Mouse (Mus musculus) CD4-positive, CD25-positive, alpha-beta regulatory T cell, adult 4 months (primary cell): Measurements from ENCODE around the gene Cped1. TPM values are rescaled to one million over a fixed set of nuclear protein-coding genes. Genes with fewer than 3 reads are reported as not detected.

Experiments used
- ATAC-seq: one replicate; pipeline ENCODE4 v1.8.0; 2017
- polyA plus RNA-seq, 2 experiments: library from polyadenylated mRNA; unstranded; fragments of 100-300 nt; shearing (Covaris generic); gene quantifications; one replicate each; pipeline ENCODE4 v1.2.1; 2017

Cped1 gene
- polyA plus RNA-seq, 2 experiments from 2014 or later: 0.15 TPM; not detected in 1

GRCm38 (mm10) chr6:22178721-22179295 lies 193.1 kb downstream of the Cped1 start:
- ATAC-seq: no peak

- no peak for ATAC-seq
Measured at GRCm38 (mm10) chr6:22180316-22180715, 194.6 kb downstream of the Cped1 start.

GRCm38 (mm10) chr6:22186967-22187366 lies 201.3 kb downstream of the Cped1 start:
- no peak for ATAC-seq

GRCm38 (mm10) chr6:22189346-22190335 lies 203.9 kb downstream of the Cped1 start:
- ATAC-seq: no peak

GRCm38 (mm10) chr6:22198603-22199002 lies 212.9 kb downstream of the Cped1 start:
- ATAC-seq: no peak

- no peak for ATAC-seq
Measured at GRCm38 (mm10) chr6:22199473-22199872, 213.8 kb downstream of the Cped1 start.

GRCm38 (mm10) chr6:22200133-22200532 lies 214.4 kb downstream of the Cped1 start:
- ATAC-seq: no peak

GRCm38 (mm10) chr6:22201879-22202278 lies 216.2 kb downstream of the Cped1 start:
- ATAC-seq: no peak

GRCm38 (mm10) chr6:22205030-22205750 lies 219.5 kb downstream of the Cped1 start:
- no peak for ATAC-seq

GRCm38 (mm10) chr6:22205751-22206121 lies 220.0 kb downstream of the Cped1 start:
- ATAC-seq: no peak

- ATAC-seq: no peak
Measured at GRCm38 (mm10) chr6:22206179-22206578, 220.5 kb downstream of the Cped1 start.

GRCm38 (mm10) chr6:22206630-22207293 lies 221.0 kb downstream of the Cped1 start:
- no peak for ATAC-seq

- no peak for ATAC-seq
Measured at GRCm38 (mm10) chr6:22212158-22212557, 226.4 kb downstream of the Cped1 start.

GRCm38 (mm10) chr6:22213187-22213586 lies 227.5 kb downstream of the Cped1 start:
- no peak for ATAC-seq

GRCm38 (mm10) chr6:22213813-22214212 lies 228.1 kb downstream of the Cped1 start:
- ATAC-seq: no peak

GRCm38 (mm10) chr6:22214665-22215064 lies 228.9 kb downstream of the Cped1 start:
- no peak for ATAC-seq

- no peak for ATAC-seq
Measured at GRCm38 (mm10) chr6:22216276-22216973, 230.7 kb downstream of the Cped1 start.

GRCm38 (mm10) chr6:22221134-22221533 lies 235.4 kb downstream of the Cped1 start:
- no peak for ATAC-seq

- ATAC-seq: no peak
Measured at GRCm38 (mm10) chr6:22222087-22222486, 236.4 kb downstream of the Cped1 start.

- no peak for ATAC-seq
Measured at GRCm38 (mm10) chr6:22222947-22223346, 237.2 kb downstream of the Cped1 start.

GRCm38 (mm10) chr6:22224351-22224750 lies 238.6 kb downstream of the Cped1 start:
- ATAC-seq: no peak

- no peak for ATAC-seq
Measured at GRCm38 (mm10) chr6:22231244-22231643, 245.5 kb downstream of the Cped1 start.
